Mouse (Mus musculus) inflammation-experienced regulatory T-cells, adult 6 months (primary cell): Measurements from ENCODE around the gene Alkbh5. TPM values are rescaled to one million over a fixed set of nuclear protein-coding genes. Genes with fewer than 3 reads are reported as not detected.
"Not testable (repeated sequence)": the region's sequence is repeated elsewhere in the genome, so short reads cannot be mapped to it uniquely, and the experiment has no call there.

Experiments used
- ATAC-seq: one replicate; pipeline ENCODE4 v1.8.0; 2017
- polyA plus RNA-seq, 3 experiments: library from polyadenylated mRNA; unstranded; fragments of 100-300 nt; shearing (Covaris generic); gene quantifications; one replicate each; pipeline ENCODE4 v1.2.1; 2017

Gene Alkbh5
- 10 to 100 TPM; 29.6 to 44.0 (median 41.0) TPM for polyA plus RNA-seq

DNA sequence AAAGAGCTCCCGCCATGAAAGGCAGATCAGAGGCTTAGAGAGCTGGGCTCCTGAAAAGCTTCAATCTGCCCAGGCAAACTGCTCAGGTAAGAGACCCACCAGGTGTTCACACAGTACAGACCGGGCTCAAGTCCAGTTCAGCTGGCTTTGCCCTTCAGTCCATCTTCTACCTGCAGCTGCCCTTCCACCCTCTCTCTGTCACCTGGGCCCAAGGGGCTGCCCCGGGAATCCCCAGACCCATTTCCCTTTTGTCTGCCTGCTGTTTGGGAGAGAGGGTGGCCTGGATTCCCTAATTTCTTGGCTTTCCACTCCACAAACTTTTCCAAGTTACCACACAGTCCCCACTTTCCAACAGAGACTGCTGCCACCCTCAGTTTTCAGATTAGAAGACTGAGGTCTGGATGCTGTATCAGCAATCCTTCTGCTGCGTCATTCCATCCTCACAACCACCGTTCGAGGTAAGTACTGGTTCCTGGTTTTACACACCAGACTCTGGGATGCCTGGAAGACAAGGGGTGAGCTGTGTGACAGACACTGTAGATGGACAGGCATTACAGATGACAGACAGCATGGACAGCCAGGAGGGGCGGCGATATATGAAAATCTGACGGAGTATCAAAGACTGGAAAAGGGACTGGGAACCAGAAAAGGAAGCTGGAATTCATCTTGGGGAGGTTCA is at the start of gene Alkbh5:
Gene Alkbh5, plus strand, starts transcription at position 202 of the 679 bp plus-strand sequence.
- no peak for ATAC-seq

DNA sequence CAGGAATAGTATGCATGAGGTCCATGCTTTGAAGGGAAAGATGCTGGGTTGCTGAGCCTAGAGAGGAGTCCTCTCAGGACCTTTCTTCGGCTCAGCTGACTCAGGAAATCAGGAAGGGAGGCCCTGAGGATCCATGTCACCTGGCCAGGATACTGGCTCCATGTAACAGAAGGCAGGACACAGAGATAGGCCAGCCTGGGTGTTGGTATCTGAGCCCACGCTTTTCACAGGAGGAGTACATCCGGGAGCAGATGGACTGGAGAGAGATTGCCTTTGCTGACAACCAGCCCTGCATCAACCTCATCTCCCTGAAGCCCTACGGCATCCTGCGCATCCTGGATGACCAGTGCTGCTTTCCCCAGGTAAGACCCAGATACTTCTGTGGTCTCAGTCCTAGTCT is 43.5 kb upstream of the Alkbh5 start:
- no peak for ATAC-seq

DNA sequence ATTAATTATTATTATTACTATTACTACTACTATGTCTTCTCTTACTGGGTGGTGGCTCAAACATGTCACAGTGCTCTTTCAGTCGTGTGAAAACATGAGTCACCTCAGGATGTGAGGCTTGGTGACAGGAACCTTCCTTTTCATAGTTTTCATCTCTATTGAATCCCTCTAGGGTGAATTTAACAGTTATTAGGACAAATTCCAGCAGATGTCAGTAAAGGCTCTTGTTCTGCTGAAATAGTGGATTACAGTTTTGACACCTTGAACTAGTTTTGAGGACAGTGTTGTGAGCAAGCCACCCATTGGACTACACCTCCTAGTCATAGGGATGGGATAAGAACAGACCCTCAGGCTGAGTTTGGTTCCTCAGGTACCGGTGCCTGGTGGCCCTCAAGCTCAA is 40.5 kb upstream of the Alkbh5 start:
- no peak for ATAC-seq

DNA sequence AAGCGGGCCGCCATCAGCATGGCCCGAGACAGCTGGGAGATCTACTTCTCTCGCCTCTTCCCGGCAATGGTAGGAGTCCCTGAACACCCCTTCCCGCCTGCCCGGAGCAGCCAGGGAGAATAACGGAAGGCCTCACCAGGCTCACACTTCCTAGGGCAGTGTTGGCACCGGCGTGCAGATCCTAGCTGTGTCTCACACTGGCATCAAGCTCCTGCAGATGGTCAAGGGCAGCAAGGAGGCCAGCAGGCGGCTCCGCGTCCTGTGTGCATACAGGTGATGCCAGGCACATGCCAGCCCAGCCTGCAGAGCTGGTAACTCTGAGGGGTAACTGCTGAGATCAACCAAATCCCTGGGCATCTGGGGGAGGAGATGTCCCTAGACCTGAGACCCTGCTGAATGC is 28.9 kb upstream of the Alkbh5 start:
- ATAC-seq, result no peak

DNA sequence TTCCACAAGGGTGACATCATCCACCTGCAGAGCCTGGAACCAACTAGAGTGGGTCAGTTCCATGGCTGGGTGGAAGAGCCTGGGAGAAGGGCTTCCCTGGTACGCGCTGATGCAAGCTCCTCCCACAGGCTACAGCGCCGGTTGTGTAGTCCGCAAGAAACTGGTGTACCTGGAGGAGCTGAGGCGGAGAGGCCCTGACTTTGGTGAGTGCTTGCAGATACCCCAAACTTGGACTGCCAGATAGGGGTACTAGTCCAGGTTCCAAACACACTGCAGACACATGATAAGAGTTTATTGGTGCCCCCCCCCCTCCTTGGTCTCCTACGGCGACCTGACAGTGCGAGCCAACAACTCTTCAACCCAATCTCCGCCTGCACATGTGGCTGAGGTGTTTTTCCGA is 27.2 kb upstream of the Alkbh5 start:
- ATAC-seq, result no peak

DNA sequence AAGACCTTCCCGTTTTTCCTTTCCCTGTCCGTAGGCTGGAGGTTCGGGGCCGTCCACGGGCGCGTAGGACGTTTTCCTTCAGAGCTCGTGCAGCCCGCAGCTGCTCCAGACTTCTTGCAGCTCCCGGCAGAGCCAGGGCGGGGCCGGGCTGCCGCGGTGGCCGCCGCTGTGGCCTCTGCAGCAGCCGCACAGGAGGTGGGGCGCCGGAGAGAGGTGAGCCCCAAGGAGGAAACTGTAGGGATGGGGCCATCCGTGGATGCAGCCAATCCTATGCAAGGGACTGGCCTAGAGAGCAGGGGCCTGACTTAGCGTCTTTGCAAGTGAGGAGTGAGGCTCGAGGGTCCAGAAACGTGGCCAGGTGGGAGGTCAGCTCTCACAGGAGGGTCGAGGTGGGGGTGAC is 26.7 kb upstream of the Alkbh5 start:
- no peak for ATAC-seq

DNA sequence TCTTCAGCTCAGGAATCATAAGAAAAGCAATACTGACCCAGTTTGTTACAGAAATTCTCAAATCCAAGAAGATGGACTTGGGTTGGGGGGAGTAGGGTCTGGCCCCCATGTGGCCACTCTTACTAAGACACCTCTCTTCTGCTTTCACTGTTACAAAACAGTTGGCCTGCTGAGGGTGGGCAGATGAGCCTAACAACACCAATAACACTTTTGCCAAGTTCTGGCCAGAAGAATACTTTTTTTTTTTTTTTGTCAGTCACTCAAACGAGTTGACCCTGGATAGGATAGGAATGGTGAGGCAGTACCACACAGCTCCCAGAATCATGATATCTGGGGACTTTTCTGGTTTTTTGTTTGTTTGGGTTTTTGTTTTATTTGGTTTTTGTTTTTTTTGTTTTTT is 24.3 kb upstream of the Alkbh5 start:
- no peak for ATAC-seq

DNA sequence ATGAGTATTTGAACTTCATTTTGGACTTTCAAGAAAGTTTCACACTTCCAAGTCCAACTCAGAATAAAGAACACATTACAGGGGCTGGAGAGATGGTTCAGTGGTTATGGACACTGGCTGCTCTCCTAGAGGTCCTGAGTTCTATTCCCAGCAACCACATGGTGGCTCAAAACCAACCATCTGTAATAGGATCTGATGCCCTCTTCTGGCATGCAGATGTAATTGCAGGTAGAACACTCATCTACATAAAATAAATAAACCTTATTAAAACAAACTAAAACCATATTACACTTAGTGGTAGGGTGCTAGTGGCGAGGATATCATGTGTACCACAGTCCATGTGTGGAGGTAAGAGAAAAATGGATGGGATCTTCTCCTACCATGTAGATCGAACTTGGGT is 23.7 kb upstream of the Alkbh5 start:
- no peak for ATAC-seq

DNA sequence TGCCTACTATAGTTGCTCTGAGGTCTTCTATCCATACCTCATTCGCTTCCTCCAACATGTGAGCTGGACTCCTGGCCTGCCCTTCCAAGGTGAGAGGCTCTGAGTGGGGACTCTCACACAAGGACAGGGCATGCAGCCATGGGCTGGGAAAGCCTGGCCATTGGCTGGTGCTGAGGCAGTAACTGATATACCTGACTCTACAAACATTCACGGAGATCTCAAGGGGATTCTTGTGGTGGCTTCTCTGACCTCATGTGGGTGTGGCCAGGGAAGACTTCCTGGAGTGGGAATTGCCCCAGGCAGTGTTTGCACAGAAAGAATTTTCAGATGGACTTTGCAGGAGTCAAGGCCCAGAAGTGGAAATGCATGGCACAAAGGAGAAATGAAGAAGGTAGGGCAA is 21.2 kb upstream of the Alkbh5 start:
- ATAC-seq, result no peak

DNA sequence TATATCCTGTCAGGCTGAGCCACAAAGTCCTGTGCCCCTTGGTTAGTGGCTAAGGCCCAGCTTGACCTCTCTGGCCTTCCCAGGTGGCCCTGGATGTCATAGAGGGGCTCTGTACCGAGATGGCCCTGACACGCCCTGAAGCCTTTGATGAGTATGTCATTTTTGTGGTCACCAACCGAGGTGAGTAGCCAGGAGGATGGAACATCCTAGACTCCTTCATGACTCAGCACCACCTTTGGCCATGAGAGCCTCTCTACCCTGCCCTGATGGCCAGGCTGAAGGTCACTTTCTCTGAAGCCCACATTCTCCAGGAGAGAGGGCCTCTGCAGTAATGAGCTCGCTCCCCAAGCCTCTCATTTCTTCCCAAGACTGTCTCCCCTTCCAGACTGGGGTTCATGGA is 17.9 kb upstream of the Alkbh5 start:
- ATAC-seq, result no peak

DNA sequence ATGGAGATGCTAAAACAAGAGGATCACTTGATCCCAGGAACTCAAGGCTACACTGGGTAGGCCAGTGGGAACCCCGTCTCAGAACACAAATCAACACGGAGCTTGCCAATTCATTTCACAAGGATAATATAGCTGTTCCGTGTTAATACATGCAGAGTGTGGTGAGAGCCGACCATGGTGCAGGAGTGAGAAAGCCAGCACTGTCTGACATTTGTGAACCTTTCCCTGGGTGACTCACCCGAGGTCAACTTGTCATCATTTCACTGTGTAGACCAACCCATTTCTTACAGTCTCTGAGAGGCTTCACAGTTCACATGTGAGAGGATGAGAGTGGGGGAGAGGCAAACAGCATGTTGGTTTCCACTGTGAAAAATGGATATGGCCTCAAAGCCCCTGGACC is 14.2 kb upstream of the Alkbh5 start:
- ATAC-seq, result no peak

DNA sequence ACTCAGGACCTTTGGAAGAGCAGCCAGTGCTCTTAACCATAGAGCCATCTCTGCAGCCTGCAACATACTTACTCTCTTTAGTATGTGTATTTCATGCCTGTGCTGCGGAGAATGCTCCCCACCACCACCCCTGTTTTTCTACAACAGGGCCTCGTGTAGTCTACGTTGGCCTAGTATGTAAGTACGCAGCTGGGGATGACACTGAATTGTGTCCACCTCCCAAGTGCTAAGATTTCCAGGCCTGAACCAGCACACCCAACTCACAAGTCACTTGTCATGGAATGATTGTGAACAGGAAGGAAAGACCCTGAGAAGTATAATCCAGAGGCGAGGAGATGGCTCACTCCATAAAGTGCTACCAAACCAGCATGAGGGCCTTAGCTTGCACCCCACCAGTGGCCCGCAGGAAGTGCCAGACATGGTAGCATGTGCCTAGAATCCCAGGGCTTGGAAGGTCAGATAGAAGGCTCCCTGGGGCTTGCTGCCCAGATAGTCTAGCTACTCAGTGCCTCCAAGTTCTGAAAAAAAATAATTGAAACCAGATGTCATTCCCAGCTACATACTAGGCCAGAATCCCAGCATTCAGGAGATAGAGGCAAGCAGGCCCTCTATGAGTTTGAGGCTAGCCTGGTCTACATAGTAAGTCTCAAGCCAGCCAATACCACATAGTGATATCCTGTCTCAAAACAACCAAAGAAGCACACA is 13.4 kb upstream of the Alkbh5 start:
- no peak for ATAC-seq

DNA sequence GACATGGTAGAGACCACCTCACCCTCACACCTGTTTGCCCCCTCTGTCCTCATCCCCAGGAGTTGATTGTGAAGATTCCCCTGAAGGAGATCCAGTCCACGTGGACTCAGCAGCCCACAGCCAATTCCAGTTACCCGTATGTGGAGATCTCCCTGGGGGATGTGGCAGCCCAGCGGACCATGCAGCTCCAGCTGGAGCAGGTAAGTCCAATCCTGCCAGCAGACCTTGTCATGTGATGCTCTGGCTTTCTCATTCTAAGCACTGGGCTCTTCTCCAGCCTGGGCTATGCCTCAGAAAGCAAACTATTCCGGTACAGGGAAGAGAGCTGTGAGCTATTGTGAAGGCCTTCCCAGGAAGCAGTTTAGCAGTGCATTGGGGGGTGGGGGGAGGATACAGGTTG is 9.7 kb upstream of the Alkbh5 start:
- ATAC-seq, result no peak

DNA sequence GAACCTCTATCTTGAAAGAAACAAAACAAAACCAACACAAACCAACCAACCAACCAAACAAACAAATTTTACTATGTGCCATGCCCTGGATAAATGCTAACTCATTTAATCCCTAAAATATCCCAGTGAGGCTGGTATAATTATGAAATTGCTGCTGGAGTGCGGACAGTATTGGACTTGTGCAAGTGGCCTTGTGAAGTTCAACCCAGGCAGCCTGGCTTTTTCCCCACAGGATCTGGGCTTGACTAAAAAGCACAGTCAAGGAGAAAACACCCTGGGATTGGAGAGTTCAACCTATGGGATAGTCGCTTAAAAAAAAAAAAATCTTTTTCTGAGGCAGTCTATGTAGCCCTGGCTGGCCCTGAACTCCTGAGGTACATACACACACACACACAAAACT is 505 bp upstream of the Alkbh5 start:
- no peak for ATAC-seq

DNA sequence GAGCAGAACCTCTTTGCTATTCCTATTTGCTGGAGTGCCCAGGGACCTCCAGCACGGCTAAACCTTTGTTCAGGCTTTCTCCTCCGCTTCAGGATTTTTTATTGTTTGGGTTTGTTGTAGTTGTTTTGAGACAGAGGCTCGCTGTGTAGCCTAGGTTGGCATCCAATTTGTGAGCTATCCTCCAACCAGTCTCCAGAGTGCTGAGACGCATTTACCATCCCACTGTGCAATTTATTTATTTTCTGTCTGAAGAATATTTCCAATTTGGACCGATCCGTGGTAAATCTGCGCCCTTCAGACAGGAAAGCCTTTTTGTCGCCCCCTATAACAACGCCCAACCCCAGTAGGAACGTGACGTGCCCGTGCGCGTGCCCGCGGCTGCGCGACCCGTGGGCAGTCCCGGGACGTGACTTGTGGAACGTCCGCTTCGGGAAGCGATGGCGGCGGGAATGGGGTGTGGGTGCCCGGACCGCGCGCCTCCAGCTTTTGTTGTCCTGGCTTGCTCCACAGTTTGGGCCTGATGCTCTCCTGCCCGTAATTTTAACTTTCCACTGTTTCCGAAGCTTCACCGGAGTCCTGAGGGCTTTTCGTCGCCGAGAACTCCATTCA is 782 bp downstream of the Alkbh5 start:
- peak; percentile 39 for ATAC-seq

DNA sequence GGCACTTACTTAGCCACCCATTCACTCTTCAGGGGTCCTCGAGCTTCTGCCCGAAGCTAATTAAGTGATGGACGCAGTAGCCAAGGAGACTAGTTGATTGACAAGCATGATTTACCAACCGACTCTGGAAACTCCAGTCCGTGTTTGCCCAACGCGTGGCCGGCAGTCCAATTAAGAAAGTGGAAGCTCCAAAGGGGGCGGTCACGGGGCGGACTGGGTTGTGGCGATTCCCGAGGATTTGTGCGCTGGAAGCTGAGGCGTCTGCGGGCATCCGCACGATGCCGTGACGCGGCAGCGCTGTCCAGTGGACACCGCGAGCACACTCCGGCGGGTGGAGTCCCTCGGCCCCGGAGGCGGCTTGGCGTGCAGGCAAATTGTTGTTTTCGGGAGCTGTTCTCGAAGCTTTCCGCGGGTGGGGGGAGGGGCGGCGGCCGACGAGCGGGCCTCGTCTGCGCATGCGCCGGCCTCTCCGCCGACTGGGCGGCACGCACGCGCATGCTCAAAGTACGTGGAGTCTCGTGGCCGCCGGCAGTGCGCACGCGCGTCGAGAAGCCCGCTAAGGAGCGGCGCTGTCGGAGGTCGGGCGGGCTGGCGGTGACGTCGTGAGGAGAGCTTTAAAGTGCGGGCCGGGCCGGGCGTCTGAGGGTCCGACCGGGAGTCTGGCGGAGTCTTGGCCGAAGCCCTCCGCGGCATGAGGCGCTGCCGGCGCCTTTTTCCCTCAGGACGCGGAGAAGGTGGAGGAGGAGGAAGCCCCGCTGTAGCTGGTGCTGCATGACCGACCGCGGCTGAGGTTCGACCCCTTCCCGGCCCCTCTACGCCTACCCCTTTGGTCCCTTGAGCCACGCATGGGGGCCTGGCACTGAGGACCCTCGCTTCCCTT is 1.5 kb downstream of the Alkbh5 start:
- ATAC-seq, result peak; percentile 59

DNA sequence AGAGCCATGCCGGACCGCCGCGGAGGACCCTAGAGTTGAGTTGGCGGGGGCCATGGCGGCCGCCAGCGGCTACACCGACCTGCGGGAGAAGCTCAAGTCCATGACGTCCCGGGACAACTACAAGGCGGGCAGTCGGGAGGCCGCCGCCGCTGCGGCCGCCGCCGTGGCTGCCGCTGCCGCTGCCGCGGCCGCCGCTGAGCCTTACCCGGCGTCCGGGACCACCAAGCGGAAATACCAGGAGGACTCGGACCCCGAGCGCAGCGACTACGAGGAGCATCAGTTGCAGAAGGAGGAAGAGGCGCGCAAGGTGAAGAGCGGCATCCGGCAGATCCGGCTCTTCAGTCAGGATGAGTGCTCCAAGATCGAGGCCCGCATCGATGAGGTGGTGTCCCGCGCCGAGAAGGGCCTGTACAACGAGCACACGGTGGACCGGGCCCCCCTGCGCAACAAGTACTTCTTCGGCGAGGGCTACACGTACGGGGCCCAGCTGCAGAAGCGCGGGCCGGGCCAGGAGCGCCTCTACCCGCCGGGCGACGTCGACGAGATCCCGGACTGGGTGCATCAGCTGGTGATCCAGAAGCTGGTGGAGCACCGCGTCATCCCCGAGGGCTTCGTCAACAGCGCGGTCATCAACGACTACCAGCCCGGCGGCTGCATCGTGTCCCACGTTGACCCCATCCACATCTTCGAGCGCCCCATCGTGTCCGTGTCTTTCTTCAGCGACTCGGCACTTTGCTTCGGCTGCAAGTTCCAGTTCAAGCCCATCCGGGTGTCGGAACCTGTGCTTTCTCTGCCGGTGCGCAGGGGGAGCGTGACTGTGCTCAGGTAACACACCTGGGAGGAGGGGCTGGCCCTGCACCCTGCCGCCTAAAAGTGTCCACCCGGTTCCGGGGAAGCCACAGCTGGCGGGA is 2.4 kb downstream of the Alkbh5 start:
- ATAC-seq, result peak; percentile 59

DNA sequence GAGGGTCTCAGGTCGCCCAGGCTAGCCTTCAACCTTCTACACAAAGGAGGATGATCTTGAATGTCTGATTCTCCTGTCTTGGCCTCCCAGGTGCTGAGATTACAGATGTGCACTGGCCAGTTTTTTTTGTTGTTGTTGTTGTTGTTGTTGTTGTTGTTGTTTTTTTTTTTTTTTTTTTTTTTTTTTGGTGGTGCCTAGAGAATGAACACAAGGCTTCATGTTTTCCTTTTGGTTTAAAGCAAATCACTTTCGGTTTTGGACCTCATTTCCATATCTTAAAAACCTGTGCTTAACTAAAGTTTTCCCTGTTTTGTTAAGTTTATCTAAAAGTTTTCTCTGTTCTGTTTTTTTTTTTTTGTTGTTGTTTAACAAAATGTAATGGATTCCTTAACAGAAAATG is 3.4 kb downstream of the Alkbh5 start:
- no peak for ATAC-seq

DNA sequence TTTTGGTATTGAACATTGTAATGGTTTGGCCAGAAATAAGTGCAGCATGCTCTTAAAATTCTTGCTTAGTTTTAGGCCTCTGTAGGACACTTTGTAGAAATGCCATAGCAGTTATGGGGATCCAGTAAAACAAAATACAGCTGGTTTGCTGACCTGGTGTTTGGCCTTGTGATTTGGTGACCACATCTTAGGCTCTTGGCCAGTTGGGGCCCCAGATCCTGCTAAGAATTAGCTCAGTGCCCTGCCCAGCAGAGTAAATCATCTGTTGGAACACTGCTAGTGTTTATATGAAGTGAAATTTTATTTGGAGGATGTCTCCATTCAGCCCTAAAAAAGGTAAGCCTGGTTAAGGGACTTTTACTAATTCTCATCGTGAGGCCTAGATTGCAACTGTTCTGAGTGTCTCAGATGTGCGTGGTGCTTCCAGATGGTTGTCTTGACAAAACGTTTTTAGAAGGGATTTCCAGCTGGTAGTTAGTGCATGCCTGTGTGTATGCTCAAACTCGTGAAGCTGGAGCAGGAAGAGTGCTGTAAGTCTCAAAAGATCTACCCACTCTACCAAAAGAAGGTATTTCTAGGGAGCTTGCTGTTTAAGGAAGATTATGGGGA is 3.9 kb downstream of the Alkbh5 start:
- no peak for ATAC-seq

DNA sequence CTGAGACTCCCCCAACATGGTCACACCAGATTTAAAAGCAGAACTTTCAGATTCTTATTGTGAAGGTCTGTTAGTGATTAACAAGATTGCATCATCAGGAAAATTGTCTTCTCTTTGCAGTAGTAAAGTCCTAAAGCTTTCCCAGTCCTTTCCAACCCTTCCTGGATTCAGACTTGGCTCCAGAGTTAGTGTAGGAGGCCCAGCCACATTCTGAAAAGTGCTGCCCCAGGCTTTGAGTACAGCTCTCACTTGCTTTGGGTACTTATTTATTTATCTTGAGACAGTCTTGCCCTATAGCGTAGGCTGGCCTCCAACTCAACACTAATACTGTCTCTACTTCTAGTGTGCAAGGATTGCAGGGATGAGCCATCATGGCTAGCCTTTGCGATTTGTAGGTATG is 4.6 kb downstream of the Alkbh5 start:
- no peak for ATAC-seq

DNA sequence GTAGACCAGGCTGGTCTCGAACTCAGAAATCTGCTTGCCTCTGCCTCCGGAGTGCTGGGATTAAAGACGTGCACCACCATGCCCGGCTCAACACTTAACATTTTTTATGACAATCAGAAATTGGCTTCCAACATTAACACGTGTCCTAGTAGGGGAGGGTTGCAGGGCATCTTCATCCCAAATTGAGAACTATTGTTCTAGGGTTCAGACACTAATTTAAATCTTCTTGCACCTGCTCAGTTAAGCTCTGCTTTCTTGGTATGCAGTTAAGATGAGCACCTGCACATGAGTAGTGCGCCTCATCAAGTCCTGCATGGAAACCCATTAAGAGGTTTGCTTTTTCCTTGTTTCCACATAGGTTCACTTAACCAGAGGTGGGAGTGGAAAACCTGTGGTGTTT is 5.7 kb downstream of the Alkbh5 start:
- ATAC-seq, result no peak

DNA sequence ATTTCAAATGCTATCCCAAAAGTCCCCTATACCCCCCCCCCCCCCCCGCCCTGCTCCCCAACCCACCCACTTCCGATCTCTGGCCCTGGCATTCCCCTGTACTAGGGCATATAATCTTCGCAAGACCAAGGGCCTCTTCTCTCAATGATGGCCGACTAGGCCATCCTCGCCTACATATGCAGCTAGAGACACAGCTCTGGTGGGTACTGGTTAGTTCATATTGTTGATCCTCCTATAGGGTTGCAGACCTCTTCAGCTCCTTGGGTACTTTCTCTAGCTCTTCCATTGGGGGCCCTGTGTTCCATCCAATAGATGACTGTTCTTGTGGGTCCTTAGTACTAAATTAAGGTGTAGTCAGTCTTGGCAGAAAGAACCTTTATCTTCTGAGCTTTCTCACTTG is 7.0 kb downstream of the Alkbh5 start:
- ATAC-seq, result not testable (repeated sequence)
